Mouse (Mus musculus) hindbrain, postnatal 0 days (tissue): ENCODE data around the gene Gm45837. TPM values are rescaled to one million over a fixed set of nuclear protein-coding genes. Genes with fewer than 3 reads are reported as not detected.

Experiments used
- ATAC-seq: fragments of 200-750 bp; cut with Nextera tagmentation; 2 replicates; pipeline ENCODE4 v1.8.0; 2017; ENCODE audit warnings: mild to moderate bottlenecking, moderate TSS enrichment, moderate library complexity
- DNase-seq: peaks from one replicate; pipeline ENCODE4 v3.0.0-alpha.2; 2015; ENCODE audit warnings: low spot score
- H3K27ac ChIP-seq: fragments of 300-500 bp; sonication (generic); 2 replicates; pipeline ENCODE4 v1.5.1; 2014; ENCODE audit warnings: mild to moderate bottlenecking
- H3K27me3 ChIP-seq: fragments of 300-500 bp; sonication (generic); 2 replicates; pipeline ENCODE4 v1.6.1; 2014; ENCODE audit warnings: low read length, mixed read lengths; ENCODE audit not compliant: insufficient read depth
- H3K36me3 ChIP-seq: fragments of 300-500 bp; sonication (generic); 2 replicates; pipeline ENCODE4 v1.6.1; 2014; ENCODE audit warnings: low read length, mixed read lengths; ENCODE audit not compliant: insufficient read depth
- H3K4me1 ChIP-seq: fragments of 300-500 bp; sonication (generic); 2 replicates; pipeline ENCODE4 v1.6.1; 2014; ENCODE audit warnings: antibody characterized with exemption, low read length, mixed read lengths; ENCODE audit not compliant: insufficient read depth
- H3K4me2 ChIP-seq: fragments of 300-500 bp; sonication (generic); 2 replicates; pipeline ENCODE4 v1.6.1; 2014; ENCODE audit warnings: low read depth, mild to moderate bottlenecking, low read length, moderate library complexity, mixed read lengths
- H3K4me3 ChIP-seq: fragments of 300-500 bp; sonication (generic); 2 replicates; pipeline ENCODE4 v1.5.1; 2014; ENCODE audit warnings: low read length
- H3K9ac ChIP-seq: fragments of 300-500 bp; sonication (generic); replicated peaks from 2 replicates; pipeline ENCODE4 v1.6.1; 2014; ENCODE audit warnings: mild to moderate bottlenecking, low read length, moderate library complexity, mixed read lengths
- H3K9me3 ChIP-seq: fragments of 300-500 bp; sonication (generic); 2 replicates; pipeline ENCODE4 v1.6.1; 2016; ENCODE audit warnings: low read length, mixed read lengths
- CTCF ChIP-seq: IDR thresholded peaks from 2 replicates; pipeline ENCODE4 v1.5.1; 2016; ENCODE audit warnings: antibody characterized with exemption, control low read depth, low read depth
- WGBS: fragments of 180-500 bp; shearing (Covaris S2); extraction: QIAGEN DNeasy Blood & Tissue Kit; methylation state at CpG from one replicate; pipeline ENCODE4 v1.1.7; 2014; 5-methylcytosine and 5-hydroxymethylcytosine counted together
- polyA plus RNA-seq: library from polyadenylated mRNA; unstranded; fragments of >200 nt; fragmentation: Nextera tagmentation; extraction: Ambion mirVana; gene quantifications from 2 replicates; pipeline ENCODE4 v1.2.1, GENCODE M21; 2015
- total RNA-seq: library from RNA; depleted of rRNA; stranded (reverse); fragments of >200 nt; gene quantifications from 2 replicates; pipeline ENCODE4 v1.2.3, GENCODE M21; 2014

The Gm45837 gene
- total and polyA plus RNA-seq, 2 experiments from 2014 or later, result not detected

DNA sequence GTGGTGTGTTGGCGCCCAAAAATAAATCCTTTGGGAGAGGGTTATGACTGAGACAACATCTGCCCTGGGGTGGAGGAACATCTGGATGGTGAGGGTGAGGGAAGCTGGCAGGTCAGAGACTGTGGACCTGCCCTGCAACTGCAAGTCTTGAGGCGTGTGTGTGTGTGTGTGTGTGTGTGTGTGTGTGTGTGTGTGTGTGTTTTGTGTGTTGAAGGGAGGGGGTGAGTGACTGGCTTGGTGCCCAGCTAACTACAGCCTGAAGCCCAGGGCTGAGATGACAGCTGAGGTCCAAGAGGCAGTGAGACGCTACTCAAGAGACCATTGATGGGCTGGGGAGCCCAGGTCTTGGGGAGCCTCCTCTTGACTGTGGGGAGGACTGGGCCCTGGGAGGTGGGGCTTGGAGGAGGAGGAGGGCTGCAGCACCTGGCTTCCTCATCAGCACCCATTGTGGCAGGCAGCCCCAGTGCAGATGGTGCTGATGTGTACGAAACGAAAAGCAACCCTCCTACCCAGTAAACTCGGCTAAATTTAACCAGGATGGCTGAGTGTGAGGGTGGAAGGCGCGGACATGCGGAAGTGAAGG, 71.9 kb downstream of the Gm45837 start:
- H3K36me3 ChIP-seq, result no peaks in the 10 kb centered on the region
- 51% methylated on average over 9 of the region's 9 CpGs for WGBS
- H3K4me3 ChIP-seq, result no peak overlapping the region
- H3K27ac ChIP-seq, result no peak overlapping the region
- H3K9me3 ChIP-seq, result no peaks in the 10 kb centered on the region
- DNase-seq (peak; percentile 57), ATAC-seq (peak; percentile 41; the same call in 1 of the 2 replicates)
- TF ChIP-seq CTCF, result no peak
- H3K4me2 ChIP-seq, result no peak overlapping the region
- H3K4me1 ChIP-seq, result no peaks in the 10 kb centered on the region
- H3K27me3 ChIP-seq, result no peaks in the 10 kb centered on the region
- no peak overlapping the region for H3K9ac ChIP-seq

GRCm38 (mm10) chr7:101483498-101484115, 72.9 kb downstream of the Gm45837 start:
- 67% methylated on average over 9 of the region's 9 CpGs for WGBS
- Histone ChIP-seq H3K9me3 (no peaks in the 10 kb centered on the region), H3K27ac (no peak overlapping the region)

GRCm38 (mm10) chr7:101487102-101487501, 76.4 kb downstream of the Gm45837 start:
- 81% methylated on average over 5 of the region's 5 CpGs for WGBS

More at GRCm38 (mm10) chr7:101483498-101484115, 72.9 kb downstream of the Gm45837 start:
- Histone ChIP-seq H3K27me3 (no peaks in the 10 kb centered on the region), H3K36me3 (no peaks in the 10 kb centered on the region), H3K4me1 (no peaks in the 10 kb centered on the region), H3K4me3 (no peak overlapping the region), H3K4me2 (no peak overlapping the region), H3K9ac (no peak overlapping the region)
- no peak for DNase-seq
- no peak for TF ChIP-seq CTCF
- ATAC-seq, result no peak

DNA sequence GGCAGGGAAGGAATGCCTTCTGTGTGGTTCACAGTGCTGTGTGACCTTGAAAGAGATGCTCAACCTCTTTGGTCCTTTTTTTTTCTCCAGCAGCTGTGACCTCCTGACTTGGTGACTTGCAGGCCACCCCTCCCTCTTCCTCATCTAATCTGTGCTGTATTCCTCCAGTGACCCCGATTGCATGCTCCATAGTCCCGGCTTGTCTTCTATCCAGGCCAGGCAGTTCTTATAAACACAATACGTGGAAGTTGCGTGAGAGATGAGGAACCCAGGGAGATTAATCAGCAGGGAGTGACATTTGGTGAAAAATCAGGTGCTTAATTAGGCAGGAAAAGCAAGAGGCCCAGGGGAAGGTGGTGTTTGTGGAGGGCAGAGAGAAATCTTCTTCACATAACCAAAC, 80.3 kb downstream of the Gm45837 start:
- no peak for ATAC-seq
- Histone ChIP-seq H3K4me1 (no peaks in the 10 kb centered on the region), H3K4me2 (no peak overlapping the region), H3K27ac (no peak overlapping the region), H3K36me3 (no peaks in the 10 kb centered on the region; the same call in 1 of the 2 replicates), H3K4me3 (no peak overlapping the region), H3K9ac (no peak overlapping the region), H3K27me3 (no peaks in the 10 kb centered on the region), H3K9me3 (no peaks in the 10 kb centered on the region)
- 47% methylated on average over 4 of the region's 4 CpGs for WGBS
- DNase-seq, result no peak
- TF ChIP-seq CTCF, result no peak

More at GRCm38 (mm10) chr7:101487102-101487501, 76.4 kb downstream of the Gm45837 start:
- H3K9ac ChIP-seq, result no peak overlapping the region
- no peaks in the 10 kb centered on the region; the same call in 1 of the 2 replicates for H3K36me3 ChIP-seq
- no peaks in the 10 kb centered on the region for H3K9me3 ChIP-seq
- H3K4me2 ChIP-seq, result no peak overlapping the region
- DNase-seq, result no peak
- H3K4me3 ChIP-seq, result no peak overlapping the region
- no peaks in the 10 kb centered on the region for H3K27me3 ChIP-seq
- H3K4me1 ChIP-seq, result no peaks in the 10 kb centered on the region
- TF ChIP-seq CTCF, result no peak
- no peak for ATAC-seq
- H3K27ac ChIP-seq, result no peak overlapping the region

GRCm38 (mm10) chr7:101498385-101498784, 87.7 kb downstream of the Gm45837 start:
- H3K27ac ChIP-seq, result no peak overlapping the region
- H3K9me3 ChIP-seq, result no peaks in the 10 kb centered on the region
- H3K4me2 ChIP-seq, result no peak overlapping the region
- no peaks in the 10 kb centered on the region for H3K36me3 ChIP-seq
- ATAC-seq (no peak), DNase-seq (no peak)
- H3K4me1 ChIP-seq, result no peaks in the 10 kb centered on the region
- WGBS, result 87% methylated on average over 3 of the region's 3 CpGs
- TF ChIP-seq CTCF, result no peak
- H3K9ac ChIP-seq, result no peak overlapping the region
- H3K27me3 ChIP-seq, result no peaks in the 10 kb centered on the region
- no peak overlapping the region for H3K4me3 ChIP-seq

DNA sequence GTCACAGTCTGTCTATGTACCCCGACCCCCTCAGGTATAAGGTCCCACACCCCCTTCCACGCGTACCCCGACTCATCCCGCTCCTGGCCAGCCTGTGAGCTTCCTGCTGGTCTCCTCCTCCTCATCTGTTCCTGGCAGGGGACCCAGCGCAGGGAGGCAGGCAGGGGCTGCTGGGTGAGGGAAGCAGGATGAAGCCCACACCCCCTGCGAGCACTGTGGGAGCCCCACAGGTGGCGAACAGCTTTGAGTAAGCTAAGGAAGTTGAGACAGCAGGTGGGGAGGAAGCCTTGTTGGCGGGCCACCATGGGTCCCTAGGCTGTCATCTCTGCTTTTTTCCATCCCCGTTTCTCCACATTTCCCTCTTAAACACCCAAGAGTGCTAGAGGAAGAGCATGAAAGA, 88.6 kb downstream of the Gm45837 start:
- TF ChIP-seq CTCF, result no peak; the same call in 1 of the 2 replicates
- DNase-seq (no peak), ATAC-seq (no peak)
- Histone ChIP-seq H3K4me1 (no peaks in the 10 kb centered on the region), H3K27ac (no peak overlapping the region), H3K9me3 (no peaks in the 10 kb centered on the region), H3K4me2 (no peak overlapping the region), H3K9ac (no peak overlapping the region), H3K27me3 (no peaks in the 10 kb centered on the region), H3K36me3 (no peaks in the 10 kb centered on the region), H3K4me3 (no peak overlapping the region)
- 53% methylated on average over 10 of the region's 10 CpGs for WGBS

GRCm38 (mm10) chr7:101499701-101500100, 89.0 kb downstream of the Gm45837 start:
- ATAC-seq (no peak), DNase-seq (no peak)
- H3K9ac ChIP-seq, result no peak overlapping the region
- H3K27ac ChIP-seq, result no peak overlapping the region
- H3K4me1 ChIP-seq, result no peaks in the 10 kb centered on the region
- no peak overlapping the region for H3K4me2 ChIP-seq
- H3K9me3 ChIP-seq, result no peaks in the 10 kb centered on the region
- H3K27me3 ChIP-seq, result no peaks in the 10 kb centered on the region
- no peak overlapping the region for H3K4me3 ChIP-seq
- WGBS, result 76% methylated on average over 9 of the region's 9 CpGs
- no peak for TF ChIP-seq CTCF
- H3K36me3 ChIP-seq, result no peaks in the 10 kb centered on the region
